Mouse (Mus musculus): ENCODE results near the gene Tbxas1.

GRCm38 (mm10) chr6:39132556-39132955, 257.4 kb downstream of the Tbxas1 start:
- TF ChIP-seq POLR2A (IDR thresholded peaks at IDR 0.05; ENCODE audit: borderline replicate concordance, insufficient read depth, low read length) = no peak
- TF ChIP-seq CTCF (IDR thresholded peaks at IDR 0.05; ENCODE audit: borderline replicate concordance, insufficient read depth, low read depth, low read length) = no peak

All from cerebellum, adult 2 months (tissue).